Mouse (Mus musculus): Measurements from ENCODE around the gene Stim2. TPM values are rescaled to one million over a fixed set of nuclear protein-coding genes. Genes with fewer than 3 reads are reported as not detected.

Gene Stim2
- polyA plus RNA-seq, 1 experiment from 2014 or later: 19.6 TPM

DNA sequence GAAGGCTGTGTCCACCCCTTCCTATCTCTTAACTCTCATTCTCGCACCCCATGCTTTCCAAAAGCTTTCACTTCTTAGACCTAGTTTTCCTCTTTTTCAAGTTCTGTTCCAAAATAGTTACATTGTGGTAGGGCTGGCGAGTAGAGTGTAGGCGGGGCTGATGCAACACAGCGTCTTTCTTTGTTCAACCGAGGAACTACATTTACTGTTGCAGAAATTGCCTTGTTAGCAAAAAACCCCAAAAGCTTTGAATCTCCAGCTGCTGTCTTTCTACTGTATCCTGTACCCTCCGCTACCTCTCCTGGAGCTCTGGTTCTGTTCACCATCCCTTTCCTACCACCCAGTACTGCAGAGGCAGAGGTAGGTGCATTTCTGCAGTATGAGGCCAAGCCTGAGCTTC lies 99.9 kb downstream of the Stim2 start:
- Histone ChIP-seq H3K36me3 (no peaks in the 10 kb centered on the region), H3K27ac (peak overlapping the region; percentile 52), H3K4me2 (no peak overlapping the region), H3K9me3 (replicated peaks) (no peaks in the 10 kb centered on the region), H3K4me3 (replicated peaks) (no peak overlapping the region), H3K27me3 (no peaks in the 10 kb centered on the region), H3K9ac (no peak overlapping the region), H3K4me1 (peaks cover 20% of the 10 kb centered on the region)
- WGBS: 76% methylated on average over 6 of the region's 6 CpGs
- ATAC-seq (replicated peaks; ENCODE audit: low FRiP score): no peak

DNA sequence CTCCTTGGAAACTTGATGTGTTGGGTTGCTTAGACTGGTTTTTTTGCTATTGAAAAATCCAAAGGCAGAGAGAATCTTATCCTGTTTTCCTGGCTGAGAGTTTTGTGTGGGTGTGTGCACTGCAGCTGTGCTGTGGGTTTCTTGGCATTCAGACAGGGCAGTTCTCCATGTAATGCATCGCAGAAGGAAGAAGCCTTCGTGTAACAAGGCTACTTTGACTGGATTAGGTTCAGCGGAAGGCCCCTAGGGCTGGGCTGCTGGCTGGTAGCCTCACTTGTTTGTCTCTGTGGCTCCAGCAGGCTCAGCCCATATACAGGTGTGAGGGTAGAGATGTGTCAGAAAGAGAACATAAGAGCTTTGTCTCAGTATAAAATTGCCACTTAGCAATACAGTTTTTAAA lies 102.6 kb downstream of the Stim2 start:
- Histone ChIP-seq H3K9me3 (replicated peaks) (no peaks in the 10 kb centered on the region), H3K4me1 (peaks cover 20% of the 10 kb centered on the region), H3K4me3 (replicated peaks) (no peak overlapping the region), H3K4me2 (no peak overlapping the region), H3K27me3 (no peaks in the 10 kb centered on the region), H3K9ac (no peak overlapping the region), H3K36me3 (peaks cover 12% of the 10 kb centered on the region), H3K27ac (no peak overlapping the region; the same call in 1 of the 2 replicates)
- WGBS: 44% methylated on average over 3 of the region's 3 CpGs
- ATAC-seq (replicated peaks; ENCODE audit: low FRiP score): no peak; the same call in 1 of the 2 replicates

DNA sequence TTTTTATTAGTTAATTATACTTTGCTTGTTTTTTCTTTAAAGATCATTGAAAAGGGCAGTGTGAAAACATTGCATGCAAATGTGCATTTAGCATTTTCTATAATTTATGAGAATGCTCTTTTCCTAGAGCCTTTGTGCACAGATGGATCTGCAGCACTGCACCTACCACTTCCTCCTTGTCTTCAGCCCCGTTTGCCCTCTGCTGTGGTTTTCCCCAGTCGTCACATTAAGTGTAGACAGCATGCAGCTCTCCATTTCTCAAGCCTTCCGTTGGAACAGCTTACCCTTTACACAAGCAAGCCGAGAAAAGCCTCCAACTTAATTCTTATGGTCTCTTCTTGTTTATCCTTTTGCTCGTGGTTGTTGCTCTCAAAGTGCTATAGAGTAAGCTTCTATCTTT lies 103.0 kb downstream of the Stim2 start:
- H3K27ac ChIP-seq: no peak overlapping the region
- no peak for ATAC-seq (replicated peaks; ENCODE audit: low FRiP score)
- H3K4me3 ChIP-seq (replicated peaks): no peak overlapping the region
- H3K27me3 ChIP-seq: no peaks in the 10 kb centered on the region
- no peak overlapping the region for H3K9ac ChIP-seq
- 61% methylated on average over 5 of the region's 5 CpGs for WGBS
- H3K9me3 ChIP-seq (replicated peaks): no peaks in the 10 kb centered on the region
- H3K4me1 ChIP-seq: peaks cover 20% of the 10 kb centered on the region
- H3K36me3 ChIP-seq: peaks cover 14% of the 10 kb centered on the region
- H3K4me2 ChIP-seq: no peak overlapping the region

DNA sequence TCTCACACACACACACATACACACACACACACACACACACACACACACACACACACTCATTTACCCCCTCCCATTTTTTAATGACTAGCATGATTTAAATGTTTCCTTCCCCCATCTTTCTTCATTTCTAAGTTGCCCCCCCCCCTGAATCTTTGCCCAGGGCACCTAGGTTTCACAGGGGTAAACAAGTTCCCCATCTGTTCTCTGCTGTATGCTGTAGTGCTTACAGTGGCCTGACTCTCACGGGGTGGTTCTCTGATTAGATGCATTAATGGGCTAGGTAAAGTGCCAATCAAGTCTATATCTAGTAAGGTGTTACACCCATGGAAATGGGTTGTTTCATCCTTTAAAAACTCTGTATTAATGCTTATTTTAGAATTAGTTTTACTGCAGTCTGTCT lies 103.7 kb downstream of the Stim2 start:
- H3K27ac ChIP-seq: no peak overlapping the region
- no peaks in the 10 kb centered on the region for H3K9me3 ChIP-seq (replicated peaks)
- 82% methylated on average over 1 of the region's 1 CpGs for WGBS
- no peaks in the 10 kb centered on the region for H3K27me3 ChIP-seq
- H3K4me2 ChIP-seq: no peak overlapping the region
- H3K36me3 ChIP-seq: peaks cover 14% of the 10 kb centered on the region
- no peak overlapping the region for H3K9ac ChIP-seq
- no peak overlapping the region for H3K4me3 ChIP-seq (replicated peaks)
- H3K4me1 ChIP-seq: peaks cover 22% of the 10 kb centered on the region
- no peak for ATAC-seq (replicated peaks; ENCODE audit: low FRiP score)

DNA sequence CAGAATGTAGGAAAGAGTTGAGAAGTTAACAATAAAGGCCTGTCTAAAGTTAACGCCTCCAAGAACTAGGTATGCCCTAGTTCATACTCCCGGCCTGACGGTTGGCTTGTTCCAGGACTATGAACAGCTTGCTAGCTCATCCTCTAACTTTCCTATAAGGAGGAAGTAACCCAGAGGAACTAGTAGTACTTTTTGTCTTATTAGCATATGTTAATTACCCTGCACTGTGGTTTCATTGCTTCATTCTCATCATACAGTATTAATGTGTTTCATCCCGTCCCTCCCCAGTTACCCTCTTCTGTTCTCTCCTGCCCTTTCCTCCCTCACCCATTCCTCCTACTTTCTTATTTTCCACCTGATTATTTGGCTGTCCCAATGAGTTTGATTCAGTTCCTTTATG lies 108.4 kb downstream of the Stim2 start:
- no peak for ATAC-seq (replicated peaks; ENCODE audit: low FRiP score)
- H3K27me3 ChIP-seq: no peaks in the 10 kb centered on the region
- H3K9ac ChIP-seq: no peak overlapping the region
- H3K9me3 ChIP-seq (replicated peaks): no peaks in the 10 kb centered on the region
- no peak overlapping the region for H3K4me3 ChIP-seq (replicated peaks)
- H3K36me3 ChIP-seq: peaks cover 28% of the 10 kb centered on the region
- WGBS: 83% methylated on average over 4 of the region's 4 CpGs
- no peak overlapping the region for H3K4me2 ChIP-seq
- peaks cover 6% of the 10 kb centered on the region; the same call in 1 of the 2 replicates for H3K4me1 ChIP-seq
- no peak overlapping the region for H3K27ac ChIP-seq

DNA sequence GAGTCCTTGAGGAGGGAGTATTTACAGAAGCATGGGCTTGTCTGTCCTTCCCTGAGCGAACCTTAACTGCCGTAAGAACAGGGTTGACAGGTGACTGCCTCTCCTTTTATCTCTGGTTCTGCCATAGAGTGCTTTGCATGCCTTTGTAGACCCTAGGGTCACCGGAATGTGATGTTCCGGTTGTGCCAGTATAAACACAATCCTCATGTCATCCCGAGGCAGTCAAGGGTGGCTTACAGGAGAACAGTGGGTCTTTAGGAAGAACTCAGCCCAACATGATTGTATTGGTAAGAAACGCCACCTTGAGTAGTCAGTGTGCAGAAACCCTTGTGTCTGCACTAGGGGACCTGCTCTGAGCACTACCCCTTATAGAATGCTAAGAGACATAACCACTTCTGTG lies 108.8 kb downstream of the Stim2 start:
- no peak overlapping the region for H3K9ac ChIP-seq
- H3K9me3 ChIP-seq (replicated peaks): no peaks in the 10 kb centered on the region
- peaks cover 28% of the 10 kb centered on the region for H3K36me3 ChIP-seq
- 46% methylated on average over 6 of the region's 6 CpGs for WGBS
- H3K4me1 ChIP-seq: peaks cover 6% of the 10 kb centered on the region; the same call in 1 of the 2 replicates
- ATAC-seq (replicated peaks; ENCODE audit: low FRiP score): peak; percentile 56; the same call in 1 of the 2 replicates
- no peaks in the 10 kb centered on the region for H3K27me3 ChIP-seq
- H3K27ac ChIP-seq: no peak overlapping the region
- no peak overlapping the region for H3K4me2 ChIP-seq
- H3K4me3 ChIP-seq (replicated peaks): no peak overlapping the region

DNA sequence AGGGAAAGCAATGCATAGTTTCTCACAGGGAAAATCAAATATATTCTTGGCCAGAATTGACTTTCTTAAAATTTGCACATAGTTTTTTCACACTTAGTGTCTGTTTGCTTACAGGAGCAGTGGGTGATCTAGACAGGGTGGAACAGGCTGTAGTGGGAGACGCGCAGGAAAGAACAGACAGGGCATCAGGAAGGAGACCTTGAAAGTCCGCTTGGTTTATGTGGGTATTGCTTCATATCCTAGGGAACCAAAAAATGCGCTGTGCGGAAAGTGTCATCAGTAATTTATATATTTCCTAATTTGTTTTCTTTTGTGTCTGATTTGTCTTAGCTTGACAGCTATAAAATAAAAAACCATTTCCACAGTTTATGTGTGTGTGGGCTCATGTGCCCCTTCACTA lies 110.8 kb downstream of the Stim2 start:
- no peak for ATAC-seq (replicated peaks; ENCODE audit: low FRiP score)

DNA sequence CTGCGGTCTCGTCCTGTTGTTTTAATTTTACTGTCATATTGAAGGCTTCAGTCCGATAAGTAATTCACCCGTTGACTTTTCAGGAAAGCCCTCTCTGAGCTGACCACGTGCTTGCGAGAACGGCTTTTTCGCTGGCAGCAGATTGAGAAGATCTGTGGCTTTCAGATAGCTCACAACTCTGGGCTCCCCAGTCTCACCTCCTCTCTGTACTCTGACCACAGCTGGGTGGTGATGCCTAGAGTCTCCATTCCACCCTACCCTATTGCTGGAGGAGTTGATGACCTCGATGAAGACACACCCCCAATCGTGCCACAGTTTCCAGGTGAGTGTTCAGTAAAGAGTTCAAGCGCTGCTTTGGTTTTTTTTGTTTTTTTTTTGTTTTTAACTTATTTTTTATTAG lies 112.5 kb downstream of the Stim2 start:
- Histone ChIP-seq H3K9ac (no peak overlapping the region), H3K36me3 (peaks cover 18% of the 10 kb centered on the region), H3K27ac (no peak overlapping the region), H3K4me2 (no peak overlapping the region), H3K9me3 (replicated peaks) (no peaks in the 10 kb centered on the region), H3K27me3 (no peaks in the 10 kb centered on the region), H3K4me3 (replicated peaks) (no peak overlapping the region), H3K4me1 (peaks cover 6% of the 10 kb centered on the region; the same call in 1 of the 2 replicates)
- 91% methylated on average over 11 of the region's 11 CpGs for WGBS
- no peak for ATAC-seq (replicated peaks; ENCODE audit: low FRiP score)

More for the DNA sequence above, 110.8 kb downstream of the Stim2 start:
- H3K27ac ChIP-seq: no peak overlapping the region
- peaks cover 28% of the 10 kb centered on the region for H3K36me3 ChIP-seq
- H3K4me2 ChIP-seq: no peak overlapping the region
- H3K4me1 ChIP-seq: peaks cover 6% of the 10 kb centered on the region; the same call in 1 of the 2 replicates
- no peaks in the 10 kb centered on the region for H3K27me3 ChIP-seq
- whole genome bisulfite sequencing: 84% methylated on average over 5 of the region's 5 CpGs
- no peaks in the 10 kb centered on the region for H3K9me3 ChIP-seq (replicated peaks)
- no peak overlapping the region for H3K4me3 ChIP-seq (replicated peaks)
- no peak overlapping the region for H3K9ac ChIP-seq

DNA sequence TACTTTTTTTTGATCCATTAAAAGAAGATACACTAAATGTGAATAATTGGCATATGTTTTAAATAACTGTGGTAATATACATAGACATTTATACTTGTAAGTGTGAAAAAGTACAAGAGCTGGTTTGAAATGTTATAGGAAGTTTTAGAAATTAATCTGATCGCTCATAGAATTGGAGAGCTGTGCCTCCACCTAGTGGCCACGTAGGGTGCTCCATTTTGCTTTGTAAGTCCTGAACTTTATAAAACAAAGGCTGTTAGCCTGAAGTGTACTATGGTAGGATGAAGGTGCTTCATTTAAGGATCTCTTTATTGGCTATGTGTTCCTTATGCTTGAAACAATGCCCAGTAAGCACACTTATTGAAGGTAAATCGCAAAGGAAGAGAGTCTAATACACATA lies 115.0 kb downstream of the Stim2 start:
- Histone ChIP-seq H3K4me1 (no peaks in the 10 kb centered on the region), H3K4me2 (no peak overlapping the region), H3K4me3 (replicated peaks) (no peak overlapping the region), H3K9me3 (replicated peaks) (no peaks in the 10 kb centered on the region), H3K9ac (no peak overlapping the region), H3K36me3 (peaks cover 27% of the 10 kb centered on the region), H3K27ac (no peak overlapping the region), H3K27me3 (no peaks in the 10 kb centered on the region)
- WGBS: 25% methylated on average over 3 of the region's 3 CpGs
- ATAC-seq (replicated peaks; ENCODE audit: low FRiP score): no peak

DNA sequence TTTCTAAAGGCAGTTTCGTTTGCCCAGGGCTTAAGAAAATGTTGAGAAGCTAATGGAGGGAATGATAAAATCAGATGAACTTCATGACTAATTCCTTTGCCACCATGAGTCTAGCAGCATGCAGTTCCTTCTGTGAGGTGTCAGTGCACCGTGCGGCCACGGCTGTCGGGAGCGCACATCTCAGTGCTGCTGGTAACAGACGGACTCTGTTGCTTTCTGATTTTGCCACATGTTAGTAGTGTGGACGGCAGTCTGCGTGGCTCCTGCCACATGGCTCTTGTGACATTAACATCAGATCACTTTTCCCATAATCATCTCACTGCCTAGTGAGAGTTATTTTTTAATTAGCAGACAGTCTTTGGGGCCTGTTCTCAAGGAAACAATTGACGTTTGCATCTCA lies 118.2 kb downstream of the Stim2 start:
- Histone ChIP-seq H3K4me3 (replicated peaks) (no peak overlapping the region), H3K27ac (no peak overlapping the region), H3K9me3 (replicated peaks) (no peaks in the 10 kb centered on the region), H3K36me3 (peaks cover 21% of the 10 kb centered on the region), H3K27me3 (no peaks in the 10 kb centered on the region), H3K4me1 (no peaks in the 10 kb centered on the region), H3K4me2 (no peak overlapping the region), H3K9ac (no peak overlapping the region)
- ATAC-seq (replicated peaks; ENCODE audit: low FRiP score): no peak
- WGBS: 86% methylated on average over 10 of the region's 10 CpGs

DNA sequence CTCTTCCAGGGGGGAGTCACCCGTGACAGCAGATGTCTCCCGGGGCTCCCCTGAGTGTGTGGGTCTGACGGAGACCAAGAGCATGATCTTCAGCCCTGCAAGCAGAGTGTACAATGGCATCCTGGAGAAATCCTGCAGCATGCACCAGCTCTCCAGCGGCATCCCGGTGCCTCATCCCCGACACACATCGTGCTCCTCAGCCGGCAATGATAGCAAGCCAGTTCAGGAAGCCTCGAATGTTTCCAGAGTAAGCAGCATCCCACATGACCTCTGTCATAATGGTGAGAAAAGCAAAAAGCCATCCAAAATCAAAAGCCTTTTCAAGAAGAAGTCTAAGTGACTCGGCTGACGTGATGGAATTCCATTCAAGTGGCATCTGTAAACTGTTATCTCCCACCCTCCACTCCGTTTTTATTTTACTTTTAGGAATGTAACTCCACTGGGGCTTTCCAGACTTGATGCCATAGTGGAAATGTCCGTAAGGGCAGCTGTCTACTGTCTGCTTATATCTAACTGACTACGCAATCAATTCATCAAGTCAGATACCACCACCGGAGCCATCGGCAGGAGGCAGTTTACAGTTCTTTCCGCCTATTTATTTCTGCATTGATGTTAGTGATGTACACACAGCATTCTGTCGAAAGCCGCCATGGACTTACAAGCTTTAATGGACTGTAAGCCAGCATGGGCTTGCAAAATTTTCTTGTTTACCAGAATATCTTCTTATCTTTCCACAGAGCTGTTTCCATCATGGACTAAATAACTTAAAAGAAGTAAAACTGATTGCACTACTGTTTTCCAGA lies 120.3 kb downstream of the Stim2 start:
- Histone ChIP-seq H3K27me3 (no peaks in the 10 kb centered on the region), H3K4me1 (no peaks in the 10 kb centered on the region), H3K4me3 (replicated peaks) (no peak overlapping the region), H3K27ac (no peak overlapping the region), H3K9ac (no peak overlapping the region), H3K9me3 (replicated peaks) (no peaks in the 10 kb centered on the region), H3K4me2 (no peak overlapping the region), H3K36me3 (peaks cover 21% of the 10 kb centered on the region)
- no peak for ATAC-seq (replicated peaks; ENCODE audit: low FRiP score)
- WGBS: 82% methylated on average over 19 of the region's 19 CpGs

DNA sequence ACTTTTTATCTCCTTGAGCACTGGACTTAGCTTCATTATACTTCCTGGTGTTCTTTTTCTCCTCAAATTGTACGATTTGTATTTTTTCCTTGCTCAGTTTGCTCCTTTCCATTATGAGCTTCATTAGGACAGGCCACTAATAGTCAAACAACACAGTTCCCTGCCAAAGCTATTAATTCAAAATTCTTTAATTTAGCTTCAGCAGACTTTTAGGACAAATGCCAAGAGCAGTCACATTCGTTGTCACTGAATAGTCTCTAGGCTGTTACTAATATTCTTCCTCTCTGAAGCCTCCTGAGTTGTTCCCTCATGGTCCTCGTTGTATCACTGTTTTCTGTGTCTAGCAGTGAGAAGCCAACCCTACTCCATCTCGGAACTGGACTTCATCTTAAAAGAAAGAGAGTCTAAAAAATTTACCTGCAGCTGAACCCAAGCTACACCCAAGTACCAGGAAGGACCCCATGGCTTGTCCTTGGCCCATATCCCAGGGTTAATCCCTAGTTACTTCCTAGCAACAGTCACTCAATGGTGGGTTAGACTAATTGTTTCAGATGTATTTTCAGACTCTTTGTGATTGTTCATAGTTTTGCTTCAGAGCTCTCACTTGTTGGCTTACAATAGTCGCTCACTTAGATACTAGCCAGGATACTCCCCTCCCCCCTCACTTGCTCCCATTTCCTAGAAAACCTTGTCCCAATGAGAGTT lies 149.9 kb downstream of the Stim2 start:
- 88% methylated on average over 5 of the region's 5 CpGs for WGBS
- no peak overlapping the region for H3K9ac ChIP-seq
- H3K4me2 ChIP-seq: no peak overlapping the region
- no peak for ATAC-seq (replicated peaks; ENCODE audit: low FRiP score)
- H3K9me3 ChIP-seq (replicated peaks): no peaks in the 10 kb centered on the region
- H3K36me3 ChIP-seq: no peaks in the 10 kb centered on the region
- no peaks in the 10 kb centered on the region for H3K27me3 ChIP-seq
- no peak overlapping the region for H3K4me3 ChIP-seq (replicated peaks)
- no peak overlapping the region for H3K27ac ChIP-seq
- no peaks in the 10 kb centered on the region for H3K4me1 ChIP-seq
